Mouse (Mus musculus) spleen, adult 12 weeks (tissue): ENCODE results near the gene Slc25a39.
"Not testable (repeated sequence)": the region's sequence is repeated elsewhere in the genome, so short reads cannot be mapped to it uniquely, and the experiment has no call there.

Source experiments
- DNase-seq: peaks from one replicate; pipeline ENCODE4 v3.0.0; 2022; ENCODE audit warnings: low spot score

Slc25a39 gene

GRCm38 (mm10) chr11:102394421-102395124 is 13.2 kb downstream of the Slc25a39 start:
- DNase-seq = no peak

DNA sequence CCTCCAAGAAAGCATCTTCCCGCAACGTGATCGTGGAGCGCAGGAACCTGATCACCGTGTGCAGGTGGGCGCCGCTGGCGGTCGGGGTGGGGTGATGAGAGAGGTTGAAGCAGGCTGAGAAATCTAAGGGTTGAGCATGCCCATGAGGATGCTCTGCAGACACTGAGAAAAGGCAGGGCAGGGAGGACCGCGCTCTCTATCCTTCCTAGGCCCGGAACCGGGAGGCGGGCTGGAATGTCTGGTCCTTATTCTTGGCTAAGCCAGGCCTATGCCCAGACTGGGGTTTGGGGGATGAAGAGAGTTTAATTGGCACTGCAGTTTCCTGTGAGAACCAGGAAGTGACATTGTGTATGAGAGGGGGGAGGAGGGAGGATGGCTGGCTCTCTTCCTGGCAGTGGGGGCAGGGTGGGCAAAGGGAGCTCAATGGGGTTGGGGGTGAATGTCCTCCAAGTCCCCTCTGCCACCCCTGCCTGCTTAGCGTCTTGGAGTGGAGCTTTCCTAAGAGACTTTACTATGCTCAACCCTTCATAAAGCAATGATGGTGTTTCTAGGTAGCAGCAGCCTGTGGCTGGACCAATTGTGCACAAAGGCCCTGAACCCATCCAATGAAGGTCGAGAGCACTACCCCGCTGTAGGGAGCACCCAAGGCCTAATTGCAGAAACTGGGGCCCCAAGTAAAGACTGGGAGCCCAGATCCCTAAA is 13.9 kb downstream of the Slc25a39 start:
- DNase-seq = no peak

- DNase-seq = no peak
These were observed 14.5 kb downstream of the Slc25a39 start, which contains the start of gene Rundc3a for GRCm38 (mm10) chr11:102393238-102393634. TSS of gene Rundc3a (plus strand) at chr11:102393403.

DNA sequence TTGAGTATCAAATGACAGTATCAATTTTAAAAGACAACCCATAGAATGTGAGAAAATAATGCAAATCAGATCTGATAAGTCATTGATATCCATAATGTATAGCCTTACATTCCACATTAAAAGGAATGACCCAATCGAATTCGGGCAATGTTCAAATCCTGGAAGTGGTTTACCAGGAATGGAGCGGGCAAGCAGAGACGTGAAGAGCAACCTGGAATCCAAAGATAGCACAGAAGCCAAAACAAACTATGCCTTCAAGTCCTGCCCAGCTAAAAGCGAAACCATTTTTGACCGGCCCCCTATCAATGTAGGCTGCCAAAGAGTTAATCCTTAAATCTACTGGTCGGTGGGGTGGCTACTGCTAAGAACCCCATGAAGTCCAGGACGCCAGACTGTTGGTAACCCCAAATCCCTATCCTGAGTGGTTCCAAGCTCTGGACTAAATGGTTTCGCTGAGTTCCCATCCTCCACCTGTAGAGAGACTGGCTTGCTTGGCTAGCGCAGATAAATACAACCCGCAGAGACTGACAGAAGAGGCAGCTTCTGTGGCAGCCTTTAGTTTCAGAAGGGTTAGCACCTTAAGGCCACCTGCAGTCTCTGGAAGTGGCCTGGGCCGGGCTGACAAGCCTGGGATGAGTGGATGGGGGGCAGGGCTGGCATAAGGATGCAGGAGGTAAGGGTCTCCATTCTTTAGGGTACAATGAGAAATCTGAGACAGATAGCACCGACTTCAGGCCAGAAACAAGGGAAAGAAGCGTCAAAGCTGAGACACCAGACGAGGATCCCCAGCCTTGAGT is 15.1 kb downstream of the Slc25a39 start:
- DNase-seq = no peak

DNA sequence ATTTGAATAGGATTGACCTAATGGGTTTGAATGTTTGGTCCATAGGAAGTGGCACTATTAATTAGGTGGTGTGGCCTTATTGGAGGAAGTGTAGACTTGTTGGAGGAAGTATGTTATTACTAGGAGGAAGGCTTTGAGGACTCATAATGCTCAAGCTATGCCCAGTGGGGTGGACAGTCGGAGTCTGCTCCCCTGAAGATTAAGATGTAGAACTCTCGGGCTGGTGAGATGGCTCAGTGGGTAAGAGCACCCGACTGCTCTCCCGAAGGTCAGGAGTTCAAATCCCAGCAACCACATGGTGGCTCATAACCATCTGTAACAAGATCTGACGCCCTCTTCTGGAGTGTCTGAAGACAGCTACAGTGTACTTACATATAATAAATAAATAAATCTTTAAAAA is 18.3 kb downstream of the Slc25a39 start:
- DNase-seq = not testable (repeated sequence)

DNA sequence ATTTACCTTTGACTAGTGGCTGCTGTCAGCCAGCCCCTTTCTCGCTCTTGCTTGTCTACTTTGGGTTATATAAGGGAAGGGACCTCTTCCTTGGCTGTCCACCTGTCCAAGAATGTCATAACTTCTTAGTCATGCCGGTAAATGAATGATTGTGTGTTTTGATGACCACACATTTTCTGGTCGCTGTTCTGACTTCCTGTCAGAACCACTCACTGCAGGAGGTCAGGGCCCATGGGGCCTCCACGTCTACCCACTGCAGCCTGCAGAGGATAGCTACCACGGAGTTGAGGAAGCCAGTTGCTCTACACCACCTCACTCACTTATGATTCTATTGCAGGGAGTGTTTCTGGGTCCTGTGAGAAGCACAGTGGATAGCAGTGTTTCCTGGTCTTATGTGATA is 21.6 kb downstream of the Slc25a39 start:
- no peak for DNase-seq

- no peak for DNase-seq
These were observed 22.7 kb downstream of the Slc25a39 start for GRCm38 (mm10) chr11:102385075-102385474.

- no peak for DNase-seq
These were observed 23.3 kb downstream of the Slc25a39 start for GRCm38 (mm10) chr11:102384418-102384817.

GRCm38 (mm10) chr11:102383365-102384136 is 24.2 kb downstream of the Slc25a39 start:
- no peak for DNase-seq

DNA sequence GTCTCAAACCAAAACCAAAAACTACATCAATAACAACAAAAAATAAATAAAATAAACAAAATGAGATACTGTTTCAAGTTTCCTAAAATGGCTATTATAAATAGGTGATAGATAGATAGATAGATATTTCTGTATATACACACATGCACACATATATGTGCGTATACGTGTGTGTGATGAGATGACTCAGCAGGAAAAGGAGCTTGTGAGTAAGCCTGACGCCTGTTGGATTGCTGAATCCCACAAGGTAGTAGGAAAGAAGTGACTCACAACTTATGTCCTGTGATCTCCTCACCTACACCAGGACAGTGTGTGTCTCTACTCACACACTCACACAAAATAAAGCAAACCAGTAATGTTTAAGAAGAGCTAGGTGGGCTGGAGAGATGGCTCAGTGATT is 25.0 kb downstream of the Slc25a39 start:
- no peak for DNase-seq

DNA sequence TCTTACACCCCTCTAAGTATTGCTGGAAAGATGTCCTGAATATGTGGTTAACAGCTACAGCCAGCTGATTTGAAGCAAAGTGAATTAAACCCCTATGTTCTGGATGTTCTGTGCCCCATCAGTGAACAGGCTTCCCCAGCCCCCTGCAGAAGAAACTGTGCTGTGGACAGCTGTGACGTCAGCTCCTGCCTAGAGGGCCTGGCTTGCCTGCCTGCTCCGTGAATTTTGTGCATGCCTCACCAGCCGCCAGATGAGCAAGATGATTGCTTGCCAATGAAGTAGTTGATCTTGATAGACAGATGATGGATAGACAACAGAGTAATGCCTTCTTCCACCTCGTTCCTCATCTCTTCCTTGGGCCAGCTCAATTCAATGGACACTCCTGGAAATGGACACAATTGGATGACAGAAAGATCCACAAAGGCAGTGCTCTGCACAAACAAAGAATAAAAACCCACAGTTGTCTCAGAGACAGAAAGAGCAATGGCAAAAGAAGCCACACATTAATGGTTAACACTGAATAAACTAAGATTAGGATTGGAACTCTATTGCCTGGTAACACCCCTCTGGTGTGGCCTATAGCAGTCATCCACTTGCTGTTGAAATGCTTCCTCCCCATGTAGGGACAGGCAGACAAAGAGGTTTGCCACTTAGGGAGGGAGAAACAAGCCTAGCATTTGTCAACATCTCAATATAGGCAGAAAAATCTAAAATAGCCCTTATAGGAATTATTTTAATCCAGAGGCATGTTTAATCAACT is 26.2 kb downstream of the Slc25a39 start:
- DNase-seq = no peak

- no peak for DNase-seq
These were observed 27.7 kb downstream of the Slc25a39 start for GRCm38 (mm10) chr11:102380091-102380490.

GRCm38 (mm10) chr11:102377186-102377585 is 30.6 kb downstream of the Slc25a39 start:
- peak; percentile 48 for DNase-seq

DNA sequence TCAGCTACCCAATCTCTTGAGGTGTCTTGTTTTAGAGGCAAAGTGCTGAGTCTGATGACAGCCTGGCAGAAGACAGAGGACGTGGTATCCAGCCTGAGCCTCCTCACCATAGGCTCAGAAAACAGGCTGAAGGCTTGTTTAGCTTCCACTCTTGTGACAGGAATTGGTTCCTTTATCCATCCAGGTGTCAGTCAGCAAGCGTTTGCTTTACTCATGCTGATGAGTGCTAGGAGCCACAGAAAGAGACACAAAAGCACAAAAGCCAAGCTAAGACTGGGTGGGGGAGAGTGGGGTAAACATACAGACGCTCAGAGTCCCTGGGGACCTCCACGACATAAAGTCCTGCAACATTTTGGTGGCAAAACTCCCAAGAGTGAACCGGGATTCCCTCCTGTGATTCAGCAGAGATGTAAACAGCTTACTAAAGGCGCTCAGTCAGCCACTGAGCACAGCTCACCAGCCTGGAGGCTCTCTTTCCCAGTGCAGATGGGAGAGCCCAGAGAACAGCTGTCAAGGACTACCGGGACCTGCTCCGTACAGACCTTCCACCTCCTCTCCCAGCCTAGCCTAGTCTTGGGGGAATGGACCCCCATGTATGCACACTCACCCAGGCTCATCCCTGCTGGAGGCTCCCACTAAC is 31.4 kb downstream of the Slc25a39 start:
- DNase-seq = peak; percentile 48

- peak; percentile 79 for DNase-seq
These were observed 32.3 kb downstream of the Slc25a39 start for GRCm38 (mm10) chr11:102375196-102376173.

- peak; percentile 56 for DNase-seq
These were observed 33.5 kb downstream of the Slc25a39 start for GRCm38 (mm10) chr11:102374108-102374725.

- DNase-seq = no peak
These were observed 34.1 kb downstream of the Slc25a39 start for GRCm38 (mm10) chr11:102373646-102374045.

- peak; percentile 41 for DNase-seq
These were observed 34.8 kb downstream of the Slc25a39 start for GRCm38 (mm10) chr11:102372936-102373335.
